Mouse (Mus musculus) monocyte, adult 59 days (primary cell): ENCODE measurements around the gene Bex4. TPM values are rescaled to one million over a fixed set of nuclear protein-coding genes. Genes with fewer than 3 reads are reported as not detected.

Experiments
- total RNA-seq, 2 experiments: library from RNA; stranded (reverse); gene quantifications; one replicate each; pipeline ENCODE4 v1.2.4; 2023

The Bex4 gene
- not detected for total RNA-seq

DNA sequence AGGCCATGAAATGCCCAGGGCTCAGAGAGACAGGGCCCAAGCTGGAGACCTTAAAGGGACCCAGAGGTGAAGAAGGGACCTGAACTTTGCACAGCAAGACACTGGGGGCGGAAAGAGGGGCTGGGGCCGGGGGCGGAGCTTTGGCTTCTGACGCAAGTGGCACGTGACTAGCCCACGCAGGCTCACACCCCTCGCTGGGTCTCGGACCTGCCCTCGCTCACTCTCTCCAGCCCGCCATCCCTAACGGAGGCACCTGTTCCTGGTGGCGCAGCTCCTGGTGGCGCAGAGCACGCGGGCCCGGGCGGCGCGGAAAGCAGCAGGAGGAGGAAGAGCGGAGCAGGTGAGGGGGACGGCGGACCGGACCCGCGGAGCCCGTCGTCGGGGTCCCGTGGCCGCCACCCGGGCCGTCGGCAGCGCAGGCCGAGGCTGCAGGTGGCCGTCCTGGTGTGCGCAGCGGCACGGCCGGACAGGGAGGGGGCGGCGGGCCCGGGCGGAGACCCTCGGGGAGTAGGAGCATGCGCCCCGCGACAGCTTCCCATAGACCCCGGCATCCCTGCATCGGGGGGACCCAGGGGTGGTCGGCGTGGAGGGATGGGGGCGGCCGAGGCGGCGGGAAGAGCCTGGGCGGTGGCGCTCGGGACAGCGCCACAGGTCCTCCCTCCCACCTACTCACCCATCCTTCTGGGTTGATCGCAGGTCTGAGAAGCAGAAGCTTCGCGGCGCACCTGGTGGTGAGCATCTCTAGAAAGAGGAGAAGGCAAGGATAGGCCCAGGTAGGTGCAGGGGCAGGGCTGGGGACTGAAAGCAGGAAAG is at the start of gene Bex4:
TSS of gene Bex4 (plus strand) at position 170 of the 813 bp plus-strand sequence.

DNA sequence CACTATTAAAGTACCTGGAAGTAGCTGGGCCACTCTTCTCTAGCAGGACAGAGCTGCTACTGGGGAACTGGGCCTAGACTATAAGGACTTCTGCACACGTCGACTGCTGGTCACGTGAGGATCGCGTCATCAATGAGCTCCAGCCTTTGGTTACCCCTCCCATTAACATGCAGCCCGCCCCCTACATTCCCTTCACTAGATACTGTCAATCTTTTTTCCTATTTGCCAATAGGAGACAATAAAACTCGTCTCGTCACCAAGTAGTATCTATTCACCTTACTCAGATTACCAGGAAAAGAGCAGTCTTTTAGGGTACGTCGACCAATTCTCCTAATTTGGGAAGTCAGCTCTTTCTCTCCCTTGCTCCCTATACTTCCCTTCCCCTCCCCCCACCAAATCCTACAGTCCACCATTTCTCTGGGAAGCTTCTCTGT is 33.3 kb downstream of the Bex4 start, which contains the start of gene Tceal8:
TSS of gene Tceal8 (minus strand) at position 225 of the 434 bp plus-strand sequence.

Other genes starting within 250 kb of the Bex4 start
- not detected for gene Arxes2, start 145.2 kb upstream of the Bex4 start, total RNA-seq
- not detected for gene Arxes1, start 105.6 kb upstream of the Bex4 start, total RNA-seq
- not detected for gene Bex2, start 70.8 kb upstream of the Bex4 start, total RNA-seq
- gene Nxf3, start 53.7 kb upstream of the Bex4 start, total RNA-seq: not detected
- 10 to 100 TPM in 1 of 2 experiments, 1 to 10 TPM in 1; 7.8 to 16.0 TPM for gene Tceal8, start 33.3 kb downstream of the Bex4 start, total RNA-seq
- gene Tceal5, start 64.9 kb downstream of the Bex4 start, total RNA-seq: not detected
- not detected for gene Tceal7, start 75.8 kb downstream of the Bex4 start, total RNA-seq
- under 1 TPM in 1 of 2 experiments, not detected in 1; 0.88 TPM for gene Bex1, start 76.5 kb downstream of the Bex4 start, total RNA-seq
- 10 to 100 TPM; 23.3 to 24.1 TPM for gene Tceal9, start 106.1 kb downstream of the Bex4 start, total RNA-seq
- gene Bex3, start 131.3 kb downstream of the Bex4 start, total RNA-seq: 10 to 100 TPM; 27.5 to 35.5 TPM